Mouse (Mus musculus) layer of hippocampus, postnatal 14 days (tissue): ENCODE measurements around the gene Qtrt1. TPM values are rescaled to one million over a fixed set of nuclear protein-coding genes. Genes with fewer than 3 reads are reported as not detected.

Experiments used
- DNase-seq, 2 experiments: peaks; one replicate each; pipeline ENCODE4 v3.0.0; 2021 to 2022; ENCODE audit warnings: low spot score in 2 of 2, mixed read lengths in 1 of 2
- long read RNA-seq, 2 experiments: library from polyadenylated mRNA; stranded (forward); transcript quantifications; one replicate each; pipeline ENCODE4 v2.0.0; 2021
- total RNA-seq, 2 experiments: library from RNA; stranded (reverse); gene quantifications; 2 replicates each; pipeline ENCODE4 v1.2.3; 2021

Qtrt1 gene
- total RNA-seq, result 10 to 100 TPM; 32.0 to 33.9 TPM
- long read RNA-seq, experiment 1, transcript Qtrt1-201 (10 exons, 1,316 nt), result major isoform, 8 of 15 reads
- long read RNA-seq, experiment 1, partial matches to known transcripts, result 1 of 15 reads
- long read RNA-seq, experiment 1, other reads (novel, unspliced or antisense), result 6 of 15 reads
- long read RNA-seq, experiment 2, transcript Qtrt1-201 (10 exons, 1,316 nt), result major isoform, 16 of 31 reads
- long read RNA-seq, experiment 2, partial matches to known transcripts, result 4 of 31 reads
- long read RNA-seq, experiment 2, other reads (novel, unspliced or antisense), result 11 of 31 reads

- peak; percentile 81 to 90 for DNase-seq
Measured at GRCm38 (mm10) chr9:21411669-21412550, at the start of gene Qtrt1. TSS of gene Qtrt1 (plus strand) at chr9:21411837.

- DNase-seq, result peak; percentile 52 to 72
Measured at GRCm38 (mm10) chr9:21366541-21367220, 45.0 kb upstream of the Qtrt1 start.

- DNase-seq, result peak; percentile 100
Measured at GRCm38 (mm10) chr9:21367357-21368111, 44.1 kb upstream of the Qtrt1 start, which contains the start of gene Ilf3. TSS of gene Ilf3 (plus strand) at chr9:21367871.

GRCm38 (mm10) chr9:21368131-21368584 lies 43.5 kb upstream of the Qtrt1 start:
- DNase-seq, result peak; percentile 66

- DNase-seq, result no peak
Measured at GRCm38 (mm10) chr9:21369080-21369479, 42.6 kb upstream of the Qtrt1 start.

GRCm38 (mm10) chr9:21370876-21371275 lies 40.8 kb upstream of the Qtrt1 start:
- no peak for DNase-seq

- no peak for DNase-seq
Measured at GRCm38 (mm10) chr9:21372508-21372907, 39.1 kb upstream of the Qtrt1 start.

- DNase-seq, result no peak
Measured at GRCm38 (mm10) chr9:21379195-21379594, 32.4 kb upstream of the Qtrt1 start.

GRCm38 (mm10) chr9:21380868-21381267 lies 30.8 kb upstream of the Qtrt1 start:
- DNase-seq, result peak in 1 of 2 experiments; percentile 43

- no peak for DNase-seq
Measured at GRCm38 (mm10) chr9:21383966-21384365, 27.7 kb upstream of the Qtrt1 start.

GRCm38 (mm10) chr9:21392646-21393175 lies 18.9 kb upstream of the Qtrt1 start:
- no peak for DNase-seq

- DNase-seq, result no peak
Measured at GRCm38 (mm10) chr9:21395692-21396091, 15.9 kb upstream of the Qtrt1 start.

- DNase-seq, result no peak
Measured at GRCm38 (mm10) chr9:21397170-21397569, 14.5 kb upstream of the Qtrt1 start.

- no peak for DNase-seq
Measured at GRCm38 (mm10) chr9:21401042-21401441, 10.6 kb upstream of the Qtrt1 start.

- DNase-seq, result no peak
Measured at GRCm38 (mm10) chr9:21402764-21403253, 8.8 kb upstream of the Qtrt1 start.

- no peak for DNase-seq
Measured at GRCm38 (mm10) chr9:21403745-21404144, 7.9 kb upstream of the Qtrt1 start.

- DNase-seq, result no peak
Measured at GRCm38 (mm10) chr9:21405525-21405924, 6.1 kb upstream of the Qtrt1 start.

- DNase-seq, result no peak
Measured at GRCm38 (mm10) chr9:21407951-21408350, 3.7 kb upstream of the Qtrt1 start.

GRCm38 (mm10) chr9:21408624-21409023 lies 3.0 kb upstream of the Qtrt1 start:
- DNase-seq, result no peak

- peak; percentile 84 to 90 for DNase-seq
Measured at GRCm38 (mm10) chr9:21409592-21410317, 1.9 kb upstream of the Qtrt1 start.
